Mouse (Mus musculus) spleen, adult 12 weeks (tissue): ENCODE measurements around the gene Dnajc19.

Experiments used
- DNase-seq: peaks from one replicate; pipeline ENCODE4 v3.0.0; 2022; ENCODE audit warnings: low spot score

Dnajc19 gene

GRCm38 (mm10) chr3:34030601-34031000, 50.5 kb downstream of the Dnajc19 start:
- DNase-seq = no peak

- no peak for DNase-seq
Observed at GRCm38 (mm10) chr3:34028935-34029334, 52.2 kb downstream of the Dnajc19 start.

DNA sequence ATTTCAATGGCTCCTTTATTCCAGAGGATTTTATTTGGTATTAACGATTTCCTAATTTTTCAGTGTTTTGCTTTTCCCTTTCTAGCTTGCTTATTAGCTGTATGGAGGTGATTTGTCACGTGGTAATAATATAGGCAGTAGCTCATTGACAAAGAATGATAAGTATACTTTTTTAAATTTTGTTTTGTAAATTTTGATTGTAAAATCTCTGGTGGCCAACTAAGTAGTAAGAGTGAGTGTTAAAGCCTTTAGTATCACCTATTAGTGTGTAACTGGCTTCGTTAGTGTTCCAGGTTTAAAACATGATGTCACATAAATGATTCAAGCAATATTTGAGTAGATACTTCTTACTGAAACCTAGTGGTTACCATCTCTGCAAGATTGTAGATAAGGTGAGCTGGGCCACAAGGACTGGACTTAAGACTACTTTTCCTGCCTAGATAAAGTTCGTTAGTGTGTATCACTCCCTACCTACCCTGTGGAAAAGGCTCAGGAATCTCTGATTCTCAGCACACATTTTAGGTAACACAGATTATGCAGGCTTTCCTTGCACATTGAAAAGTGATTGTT, 59.8 kb downstream of the Dnajc19 start:
- no peak for DNase-seq

DNA sequence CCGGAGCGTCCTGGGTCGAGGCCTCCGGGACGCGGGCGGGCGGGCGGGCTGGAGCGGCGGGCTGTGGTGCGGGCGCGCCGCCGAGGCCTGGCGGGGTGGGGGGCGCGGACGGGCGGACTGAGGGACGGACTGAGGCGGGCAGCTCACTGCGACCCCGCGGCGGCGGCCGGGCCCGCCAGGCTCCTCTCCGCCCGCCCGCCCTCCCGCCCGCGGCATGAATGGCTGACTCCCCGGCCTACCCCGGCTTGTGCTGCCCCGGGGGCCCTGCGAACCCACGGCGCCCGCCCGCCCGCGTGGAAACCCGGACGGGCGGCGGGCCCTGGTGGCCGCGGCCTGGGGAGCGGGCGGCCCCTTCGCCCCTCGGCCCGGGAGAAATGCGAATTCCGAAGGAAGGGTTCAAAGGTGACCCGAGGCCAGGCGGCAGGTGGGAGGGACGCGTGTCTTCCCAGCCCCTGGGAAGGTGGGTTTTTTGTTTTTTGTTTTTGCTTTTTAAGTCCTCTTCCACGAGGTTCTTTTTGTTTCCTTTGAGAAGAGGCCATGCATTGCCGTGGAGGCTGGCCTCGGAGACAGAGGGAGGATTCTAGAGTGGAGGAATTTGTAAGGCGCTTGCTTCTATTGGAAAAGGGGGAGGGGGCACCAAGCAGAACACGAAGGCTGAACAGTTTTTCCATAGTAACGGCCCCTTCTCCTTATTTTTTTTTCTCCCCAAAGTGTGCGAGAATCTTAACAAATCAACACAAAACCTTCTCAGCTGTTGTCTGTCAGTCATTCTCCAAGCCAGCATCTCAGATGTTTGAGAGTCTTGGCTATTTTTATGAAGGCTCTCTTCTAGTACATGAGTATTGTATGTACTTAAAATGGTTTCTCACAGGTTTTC, 60.5 kb downstream of the Dnajc19 start:
- DNase-seq = no peak

- DNase-seq = peak; percentile 69
Observed at GRCm38 (mm10) chr3:34019540-34020381, 61.4 kb downstream of the Dnajc19 start, which contains the start of gene Fxr1. Gene Fxr1 (plus strand): TSS chr3:34019943.

DNA sequence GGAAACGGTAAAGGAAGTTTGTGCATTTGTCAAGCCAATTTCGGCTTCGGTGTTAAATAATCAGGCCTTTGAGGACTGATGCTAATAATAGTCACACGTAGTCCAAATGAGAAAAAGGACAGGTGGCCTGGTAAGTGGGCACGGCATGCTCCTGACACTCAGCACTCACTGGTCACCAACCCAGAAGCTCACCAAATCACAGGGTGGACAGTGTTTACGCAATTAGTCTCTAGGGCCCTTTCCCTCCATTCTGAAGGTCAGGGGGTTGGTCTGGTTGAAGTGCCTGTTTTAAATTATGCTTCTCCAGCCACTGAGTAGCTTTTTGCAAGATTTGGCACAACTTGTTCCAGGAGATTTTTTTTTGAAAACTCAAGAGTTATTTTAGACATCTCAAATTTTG, 72.9 kb downstream of the Dnajc19 start:
- no peak for DNase-seq

GRCm38 (mm10) chr3:34007611-34008010, 73.5 kb downstream of the Dnajc19 start:
- no peak for DNase-seq

DNA sequence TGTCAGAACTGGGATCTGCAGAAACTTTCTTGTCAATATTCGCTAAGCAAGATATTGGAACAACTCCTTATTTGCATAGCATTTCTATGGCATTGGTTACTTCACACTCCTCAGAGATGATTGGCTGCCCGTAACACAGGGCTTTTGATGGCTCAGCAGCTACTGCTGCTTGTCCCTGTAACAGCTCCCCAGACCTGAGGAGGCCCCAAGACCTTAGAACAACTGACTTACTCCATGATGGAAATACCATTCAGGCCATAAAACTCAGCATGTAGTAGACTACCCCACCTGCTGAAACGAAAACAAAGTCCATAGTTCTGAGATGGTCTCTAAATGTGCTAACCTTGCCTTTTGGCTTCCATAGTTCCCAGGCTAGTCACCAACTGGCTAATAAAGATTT, 74.3 kb downstream of the Dnajc19 start:
- DNase-seq = no peak

- DNase-seq = no peak
Observed at GRCm38 (mm10) chr3:34006301-34006700, 74.8 kb downstream of the Dnajc19 start.
